8 mouse cellular contexts compared by ENCODE assay signal in the genomic region with DNA sequence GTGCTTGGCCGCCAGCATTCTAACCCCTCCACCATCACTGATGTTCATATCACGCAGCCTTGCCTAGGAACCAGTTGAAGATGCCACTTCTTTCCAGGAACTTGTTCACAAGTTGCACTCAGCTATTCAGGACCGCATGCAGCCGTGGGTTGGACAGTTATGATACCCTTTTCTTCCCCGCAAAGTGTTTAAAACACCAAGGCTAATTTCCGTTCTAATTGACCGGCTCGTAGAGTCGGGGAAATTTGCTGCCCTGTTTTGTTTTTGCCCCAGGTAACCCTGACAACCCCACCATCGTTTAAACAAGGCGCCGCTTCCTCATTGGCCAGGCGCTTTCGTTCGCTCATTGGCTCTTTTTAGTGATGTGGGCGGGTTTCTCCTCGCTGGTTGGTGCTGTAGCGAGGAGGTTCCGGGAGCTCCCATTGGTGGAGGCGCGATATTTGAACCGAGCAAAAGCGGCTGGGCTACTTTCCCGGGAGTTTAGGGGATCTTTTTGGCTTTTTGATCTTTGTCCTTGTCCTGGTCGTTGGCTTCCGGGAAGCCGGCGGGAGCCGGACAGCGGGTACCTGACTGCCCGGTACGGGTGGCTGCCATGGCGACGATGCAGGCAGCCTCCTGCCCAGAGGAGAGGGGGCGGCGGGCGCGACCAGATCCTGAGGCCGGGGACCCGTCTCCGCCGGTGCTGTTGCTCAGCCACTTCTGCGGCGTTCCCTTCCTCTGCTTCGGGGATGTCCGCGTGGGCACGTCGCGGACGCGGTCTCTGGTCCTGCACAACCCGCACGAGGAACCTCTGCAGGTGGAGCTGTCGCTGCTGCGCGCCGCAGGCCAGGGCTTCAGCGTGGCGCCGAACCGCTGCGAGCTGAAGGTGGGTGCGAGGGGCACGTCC. TPM values are rescaled to one million over a fixed set of nuclear protein-coding genes. Genes with fewer than 3 reads are reported as not detected.
A peak's percentile ranks its signal among the peaks of the same experiment; 100 is the strongest.
DNase-seq lines count a peak whose midpoint lies in the region; ATAC-seq and TF ChIP-seq lines count a peak whose summit lies in the region.

A gene (plus strand): TSS at position 433 of the 886 bp plus-strand sequence.

- TF ChIP-seq CTCF in Patski (IDR thresholded peaks at IDR 0.05) = no peak

- peak within 1 kb of the TSS; percentile 71 for H3K4me3 ChIP-seq in hindbrain, embryonic 13.5 days

- peak; percentile 81 for DNase-seq in Patski (ENCODE audit: low read depth, low spot score)
- peak; percentile 90 to 92 for DNase-seq in cerebellum, postnatal 14 days
- peak; percentile 82 to 87 for DNase-seq in frontal cortex, postnatal 14 days (ENCODE audit: low spot score in 2 of 2)
- peak; percentile 61 to 70 for DNase-seq in layer of hippocampus, postnatal 25 days (ENCODE audit: extremely low spot score in 1 of 2, low spot score in 1 of 2)
- DNase-seq in lung, postnatal 25 days (ENCODE audit: low spot score) = peak; percentile 95
- peak; percentile 97 for DNase-seq in retina, embryonic 14.5 days (ENCODE audit: low spot score)
- DNase-seq in thymus, postnatal 4 days = peak; percentile 87

- no peaks in the 10 kb centered on the region for H3K9me3 ChIP-seq in hindbrain, embryonic 13.5 days

- H3K27ac ChIP-seq in hindbrain, embryonic 13.5 days = no peak within 1 kb of the TSS

- H3K27me3 ChIP-seq in Patski = no peaks in the 10 kb centered on the region
- no peaks in the 10 kb centered on the region for H3K27me3 ChIP-seq in hindbrain, embryonic 13.5 days

- CTCF ChIA-PET in Patski (lab: Charles Lee) = interaction anchor here (1.3 to 2.0 kb wide), 3 partner anchors 10 to 26 kb away, joined by 4 read pairs; no protein-coding TSS in a partner anchor

- under 1% methylated on average over 65 of the region's 65 CpGs for WGBS in hindbrain, embryonic 13.5 days

- H3K9ac ChIP-seq in hindbrain, embryonic 13.5 days = peak within 1 kb of the TSS; percentile 71

- peak within 1 kb of the TSS; percentile 98 for H3K4me2 ChIP-seq in hindbrain, embryonic 13.5 days

- H3K36me3 ChIP-seq in hindbrain, embryonic 13.5 days = no peaks in the 10 kb centered on the region

- POLR2A ChIA-PET in Patski (lab: Charles Lee) = no interaction called here

- peaks cover 16% of the 10 kb centered on the region for H3K4me1 ChIP-seq in hindbrain, embryonic 13.5 days (replicated peaks)

- in situ Hi-C loops in Patski (cut with MboI; ENCODE audit: low pct_unique_long_range_greater_than_20kb) = no loop called here

- peak; percentile 100 for ATAC-seq in Patski
- peak; percentile 99 for ATAC-seq in hindbrain, embryonic 13.5 days (ENCODE audit: low FRiP score)

RNA-seq across cellular contexts. Expression of the gene that starts here (rescaled TPM):
- polyA plus RNA-seq in Patski (2021) = 15.0 TPM
- polyA plus RNA-seq in hindbrain, embryonic 13.5 days (2015; fragmentation: Nextera tagmentation; extraction: Ambion mirVana) = 4.5 and 4.9 TPM in 2 replicates
- under 1 TPM; 0.70 to 0.71 TPM for total RNA-seq in layer of hippocampus, postnatal 25 days (2021)

Comparison
In these comparisons a context has a peak if more than half of its experiments do, and no peak if none do; other contexts are left out.
1. Peak in DNase-seq in layer of hippocampus, postnatal 25 days; RNA of the gene not detected or under 1 TPM.